Mouse (Mus musculus) heart, postnatal 0 days (tissue): ENCODE data around the gene Eif5.

Experiments
- CTCF ChIP-seq: IDR thresholded peaks from 2 replicates; pipeline ENCODE4 v1.5.1; 2016; ENCODE audit warnings: antibody characterized with exemption, control low read depth, low read depth
- EP300 ChIP-seq: IDR thresholded peaks from 2 replicates; pipeline ENCODE4 v1.6.1; 2016; ENCODE audit warnings: antibody characterized with exemption, low read depth

- TF ChIP-seq CTCF (no peak), EP300 (no peak)
Observed at GRCm38 (mm10) chr12:111500725-111501124, 37.1 kb upstream of the Eif5 start.
